Mouse (Mus musculus): ENCODE data around the gene Frmd4a.

The Frmd4a gene

GRCm38 (mm10) chr2:4444740-4445139 lies 427.2 kb downstream of the Frmd4a start:
- no peak for DNase-seq (ENCODE audit: low spot score)

- DNase-seq (ENCODE audit: low spot score) = peak; percentile 35
Measured at GRCm38 (mm10) chr2:4445629-4446400, 428.3 kb downstream of the Frmd4a start.

- DNase-seq (ENCODE audit: low spot score) = no peak
Measured at GRCm38 (mm10) chr2:4449860-4450480, 432.5 kb downstream of the Frmd4a start.

- peak; percentile 30 for DNase-seq (ENCODE audit: low spot score)
Measured at GRCm38 (mm10) chr2:4452590-4453400, 435.3 kb downstream of the Frmd4a start.

GRCm38 (mm10) chr2:4455097-4456025 lies 437.8 kb downstream of the Frmd4a start:
- DNase-seq (ENCODE audit: low spot score) = no peak

GRCm38 (mm10) chr2:4460897-4461296 lies 443.4 kb downstream of the Frmd4a start:
- DNase-seq (ENCODE audit: low spot score) = no peak

- no peak for DNase-seq (ENCODE audit: low spot score)
Measured at GRCm38 (mm10) chr2:4461514-4461913, 444.0 kb downstream of the Frmd4a start.

- no peak for DNase-seq (ENCODE audit: low spot score)
Measured at GRCm38 (mm10) chr2:4462480-4462879, 445.0 kb downstream of the Frmd4a start.

GRCm38 (mm10) chr2:4466084-4466483 lies 448.6 kb downstream of the Frmd4a start:
- DNase-seq (ENCODE audit: low spot score) = no peak

- DNase-seq (ENCODE audit: low spot score) = no peak
Measured at GRCm38 (mm10) chr2:4467314-4467713, 449.8 kb downstream of the Frmd4a start.

GRCm38 (mm10) chr2:4472760-4473480 lies 455.4 kb downstream of the Frmd4a start:
- no peak for DNase-seq (ENCODE audit: low spot score)

- no peak for DNase-seq (ENCODE audit: low spot score)
Measured at GRCm38 (mm10) chr2:4473866-4474538, 456.5 kb downstream of the Frmd4a start.

- DNase-seq (ENCODE audit: low spot score) = no peak
Measured at GRCm38 (mm10) chr2:4474539-4474937, 457.0 kb downstream of the Frmd4a start.

- DNase-seq (ENCODE audit: low spot score) = no peak
Measured at GRCm38 (mm10) chr2:4475991-4476390, 458.5 kb downstream of the Frmd4a start.

- DNase-seq (ENCODE audit: low spot score) = no peak
Measured at GRCm38 (mm10) chr2:4476608-4477007, 459.1 kb downstream of the Frmd4a start.

- no peak for DNase-seq (ENCODE audit: low spot score)
Measured at GRCm38 (mm10) chr2:4477311-4477710, 459.8 kb downstream of the Frmd4a start.

- no peak for DNase-seq (ENCODE audit: low spot score)
Measured at GRCm38 (mm10) chr2:4480180-4480579, 462.7 kb downstream of the Frmd4a start.

GRCm38 (mm10) chr2:4481154-4481553 lies 463.6 kb downstream of the Frmd4a start:
- no peak for DNase-seq (ENCODE audit: low spot score)

- no peak for DNase-seq (ENCODE audit: low spot score)
Measured at GRCm38 (mm10) chr2:4486185-4486584, 468.7 kb downstream of the Frmd4a start.

- no peak for DNase-seq (ENCODE audit: low spot score)
Measured at GRCm38 (mm10) chr2:4487280-4487679, 469.8 kb downstream of the Frmd4a start.

Measured in testis, postnatal 14 days (tissue).